Mouse (Mus musculus): ENCODE data around the gene Cyfip2.

Gene Cyfip2

DNA sequence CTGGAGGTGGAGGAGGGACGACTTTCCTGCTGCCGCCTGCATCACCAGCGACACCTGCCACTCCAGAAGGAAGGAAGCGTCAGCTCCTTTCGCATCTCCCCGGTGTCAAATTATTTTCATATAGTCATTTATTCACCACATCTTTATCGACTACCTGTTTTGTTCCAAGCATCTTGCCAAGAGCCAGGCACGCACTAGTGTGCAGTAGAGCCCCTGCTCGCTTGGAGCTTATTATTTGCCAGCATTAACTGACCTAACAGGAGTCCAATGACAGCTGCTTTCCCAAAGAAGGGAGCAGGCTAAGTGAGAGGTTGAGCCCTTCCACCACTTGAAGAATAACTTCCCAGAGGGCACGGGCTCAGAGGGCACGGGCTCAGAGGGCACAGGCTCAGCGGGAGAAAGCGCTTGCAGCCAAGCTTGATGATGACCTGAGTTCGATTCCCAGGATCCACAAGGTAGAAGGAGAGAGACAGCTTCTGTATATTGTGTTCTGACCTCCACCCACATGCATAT, at the start of gene Cyfip2:
TSS of gene Cyfip2 (minus strand) at position 337 of the 513 bp plus-strand sequence.
- DNase-seq (ENCODE audit: low spot score in 2 of 2) = no peak

DNA sequence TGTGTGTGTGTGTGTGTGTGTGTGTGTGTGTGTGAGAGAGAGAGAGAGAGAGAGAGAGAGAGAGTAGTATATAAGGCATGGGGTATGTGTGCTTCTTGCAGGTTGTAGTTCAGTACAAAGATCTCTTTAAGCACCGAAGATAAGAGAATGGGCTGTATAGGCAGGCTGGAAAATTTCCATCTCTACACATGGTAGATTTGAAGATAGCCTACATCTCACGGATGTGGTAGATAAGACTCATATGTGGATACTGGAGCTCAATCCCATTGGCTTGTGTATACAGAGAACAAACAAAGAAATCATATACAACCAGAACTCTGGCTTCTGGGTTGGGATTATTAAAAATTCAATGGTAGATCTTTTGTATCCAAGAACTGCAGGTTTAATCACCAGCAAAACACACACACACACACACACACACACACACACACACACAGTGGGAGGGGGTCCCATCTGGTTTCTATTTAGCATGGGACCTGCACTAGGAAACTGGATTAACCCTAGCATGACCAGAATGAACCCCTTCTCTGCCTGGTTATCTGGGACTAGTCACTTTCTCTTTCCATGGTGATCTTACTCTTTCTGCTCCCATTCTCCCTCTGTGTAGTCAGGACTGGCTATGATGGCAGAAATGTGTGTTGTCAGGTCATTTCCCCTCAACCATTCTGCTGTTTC, 48.5 kb upstream of the Cyfip2 start:
- DNase-seq (ENCODE audit: low spot score in 2 of 2) = no peak

DNA sequence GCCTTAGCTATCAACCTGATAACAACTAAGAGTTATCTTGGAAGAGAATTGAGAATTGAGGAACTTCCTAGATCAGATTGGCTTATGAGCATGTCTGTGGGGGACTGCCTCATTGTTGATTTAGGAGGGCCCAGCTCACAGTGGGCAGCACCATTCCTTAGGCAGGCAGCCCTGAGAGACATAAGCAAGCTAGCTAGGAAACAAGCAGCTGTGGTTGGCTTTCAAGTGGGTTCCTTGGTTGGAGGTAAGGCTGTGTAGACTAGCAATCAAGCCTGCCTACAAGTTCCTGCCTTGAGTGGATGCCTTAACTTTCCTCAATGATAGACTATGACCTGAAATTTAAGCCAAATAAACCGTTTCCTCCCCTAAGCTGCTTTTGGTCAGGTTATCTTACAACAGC, 45.7 kb upstream of the Cyfip2 start:
- DNase-seq (ENCODE audit: low spot score in 2 of 2) = no peak

DNA sequence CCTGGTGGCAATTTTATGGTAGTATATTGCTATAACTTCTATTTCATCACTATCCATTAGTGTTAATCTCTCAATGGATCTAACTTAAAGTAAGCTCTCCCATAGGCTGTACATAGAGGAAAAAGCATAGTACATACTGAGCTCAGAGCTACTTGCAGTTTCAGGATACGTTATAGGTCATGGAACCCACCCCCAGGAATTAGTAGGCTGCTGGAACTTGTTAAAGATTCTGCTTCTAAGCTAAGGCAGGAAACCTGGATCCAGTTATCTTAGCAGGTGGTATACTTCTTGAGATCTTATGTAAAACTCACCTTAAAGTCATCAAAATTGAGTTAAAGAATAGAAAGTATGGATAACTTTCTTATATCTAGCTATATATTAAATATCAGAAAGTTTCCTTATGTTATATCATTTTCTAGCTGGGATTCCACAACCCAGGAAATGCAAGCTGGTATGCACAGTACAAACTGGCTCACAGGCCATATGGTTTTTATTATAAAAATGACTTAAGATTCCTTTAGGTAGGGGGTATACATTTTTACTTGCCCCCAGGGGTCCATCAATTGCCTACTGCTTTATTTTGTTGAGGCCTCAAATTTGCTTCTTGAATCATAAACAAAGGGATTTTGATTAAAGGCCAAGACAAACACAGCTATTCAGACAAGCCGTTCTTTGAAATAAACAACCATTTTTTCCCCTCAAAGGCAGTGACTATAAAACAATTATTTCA, 37.2 kb upstream of the Cyfip2 start:
- DNase-seq (ENCODE audit: low spot score in 2 of 2) = no peak

DNA sequence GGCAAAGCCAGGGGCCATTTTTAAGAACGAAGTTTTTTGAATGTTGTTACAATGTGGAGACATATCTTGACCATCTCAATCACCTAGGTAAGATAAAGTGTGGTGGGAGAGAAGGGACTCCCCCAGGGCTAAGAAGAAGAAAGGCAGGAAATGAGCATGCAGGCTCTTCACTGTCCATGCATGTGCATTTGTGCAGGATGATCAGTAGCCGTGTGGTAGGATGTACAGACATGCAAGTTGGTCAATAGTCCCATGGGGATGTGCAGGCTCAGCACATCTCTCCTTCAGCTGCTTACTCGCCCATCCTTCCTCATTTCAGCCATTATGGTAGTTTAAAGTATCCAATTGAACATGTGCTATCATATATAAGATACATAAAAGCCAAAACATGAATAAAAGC, 35.8 kb upstream of the Cyfip2 start:
- no peak for DNase-seq (ENCODE audit: low spot score in 2 of 2)

DNA sequence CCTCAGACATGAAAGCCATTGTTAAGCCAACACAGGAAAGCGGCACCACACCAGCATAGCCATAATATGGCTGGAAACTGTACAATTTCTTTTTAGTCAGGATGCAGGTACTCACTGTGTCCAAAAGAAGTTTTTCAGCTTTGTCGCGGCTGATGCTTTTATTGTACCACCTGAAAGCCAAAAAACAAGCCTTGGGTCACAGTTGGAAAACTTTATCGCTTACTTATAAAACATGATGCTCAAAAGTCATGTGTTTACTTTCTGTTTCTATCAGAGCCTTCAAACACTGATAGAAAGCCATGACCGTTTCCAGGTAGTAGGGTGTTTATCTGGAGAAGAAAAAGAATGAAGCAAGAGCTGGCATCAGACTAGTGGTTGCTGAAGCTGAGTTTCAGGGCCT, 35.1 kb upstream of the Cyfip2 start:
- no peak for DNase-seq (ENCODE audit: low spot score in 2 of 2)

DNA sequence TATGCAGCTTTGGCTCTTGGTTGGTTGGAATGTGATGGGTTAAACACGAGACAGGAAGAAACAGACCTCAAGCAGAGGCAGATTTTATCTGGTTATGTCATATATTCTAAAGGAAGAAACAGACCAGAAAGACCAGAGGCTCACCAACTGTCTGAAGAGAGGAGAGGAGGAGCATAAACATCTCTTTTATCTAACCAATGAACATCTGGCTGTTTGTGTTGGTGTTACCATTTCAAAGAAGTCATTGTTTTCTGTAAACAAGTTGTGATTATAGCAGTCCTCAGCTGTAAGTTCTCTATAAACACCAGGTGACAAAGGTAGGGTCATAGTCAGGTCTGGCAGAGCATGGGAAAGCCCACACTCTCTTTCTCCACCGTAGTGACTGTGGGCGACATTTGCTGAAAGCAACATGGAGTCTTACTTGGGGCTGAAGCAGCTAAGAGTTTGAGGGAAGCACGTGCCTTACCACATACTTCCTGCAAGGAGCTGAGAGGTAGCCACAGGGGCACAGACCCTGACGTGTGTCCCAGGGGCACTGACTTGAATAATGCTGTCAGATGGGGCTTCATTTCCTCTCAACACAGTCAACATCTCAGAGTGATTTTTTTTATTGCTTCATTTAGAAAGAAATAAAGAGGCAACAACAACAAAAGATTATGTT, 31.4 kb upstream of the Cyfip2 start:
- no peak for DNase-seq (ENCODE audit: low spot score in 2 of 2)

DNA sequence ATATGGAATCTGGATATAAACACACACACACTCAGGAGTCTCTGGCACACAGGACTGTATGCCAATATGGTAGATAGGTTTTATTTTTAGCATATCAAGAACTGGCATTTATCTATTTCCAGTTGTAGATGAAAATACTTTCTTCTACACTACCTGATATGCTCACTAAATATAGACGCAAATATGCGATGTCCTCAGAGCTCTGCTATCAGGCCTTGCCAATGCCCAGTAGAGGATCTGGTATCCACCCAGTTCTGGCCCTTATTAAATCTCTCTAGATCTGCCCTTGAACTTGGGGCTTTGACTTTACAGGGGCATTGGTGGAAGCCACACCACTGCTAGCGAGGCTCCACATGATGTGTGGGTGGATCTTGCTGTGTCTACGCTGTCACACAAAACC, 29.3 kb upstream of the Cyfip2 start:
- DNase-seq (ENCODE audit: low spot score in 2 of 2) = no peak

DNA sequence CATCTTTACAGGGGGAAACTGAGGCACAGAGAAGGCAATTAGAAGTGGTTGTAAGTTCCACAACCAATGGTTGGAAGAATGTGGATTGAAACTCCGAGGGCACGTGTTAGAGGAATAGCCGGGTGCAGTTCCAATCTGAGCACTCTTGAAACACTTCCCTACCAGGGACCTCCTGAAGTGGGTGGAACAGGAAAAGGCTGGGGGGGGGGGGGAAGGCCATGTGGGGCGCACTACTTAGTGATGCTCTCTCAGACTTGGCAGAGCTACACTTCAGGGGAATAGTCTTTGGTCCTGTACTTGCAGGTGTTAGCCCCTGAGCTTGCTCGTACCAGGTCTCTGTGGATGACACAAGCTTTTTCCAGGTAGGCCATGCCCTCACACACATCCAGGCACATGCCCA, 23.4 kb upstream of the Cyfip2 start:
- no peak for DNase-seq (ENCODE audit: low spot score in 2 of 2)

DNA sequence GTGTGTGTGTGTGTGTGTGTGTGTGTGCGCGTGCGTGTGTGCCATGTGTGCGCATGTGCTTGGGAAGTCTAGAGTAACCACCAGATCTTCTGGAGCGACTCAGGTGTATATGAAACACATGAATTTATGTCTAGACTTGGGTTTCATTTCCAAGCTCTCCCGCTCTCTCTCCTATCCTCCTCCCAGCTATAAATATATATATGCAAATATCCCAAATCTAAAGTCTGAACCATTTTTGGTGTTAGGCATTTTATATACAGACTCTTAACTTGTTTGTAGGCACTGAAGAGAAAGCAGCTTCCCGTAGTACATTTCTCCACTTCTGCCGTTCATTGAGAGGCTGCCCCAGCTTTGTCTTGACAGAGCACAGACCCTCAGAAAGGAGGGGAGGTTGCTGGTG, 19.6 kb upstream of the Cyfip2 start:
- DNase-seq (ENCODE audit: low spot score in 2 of 2) = no peak

DNA sequence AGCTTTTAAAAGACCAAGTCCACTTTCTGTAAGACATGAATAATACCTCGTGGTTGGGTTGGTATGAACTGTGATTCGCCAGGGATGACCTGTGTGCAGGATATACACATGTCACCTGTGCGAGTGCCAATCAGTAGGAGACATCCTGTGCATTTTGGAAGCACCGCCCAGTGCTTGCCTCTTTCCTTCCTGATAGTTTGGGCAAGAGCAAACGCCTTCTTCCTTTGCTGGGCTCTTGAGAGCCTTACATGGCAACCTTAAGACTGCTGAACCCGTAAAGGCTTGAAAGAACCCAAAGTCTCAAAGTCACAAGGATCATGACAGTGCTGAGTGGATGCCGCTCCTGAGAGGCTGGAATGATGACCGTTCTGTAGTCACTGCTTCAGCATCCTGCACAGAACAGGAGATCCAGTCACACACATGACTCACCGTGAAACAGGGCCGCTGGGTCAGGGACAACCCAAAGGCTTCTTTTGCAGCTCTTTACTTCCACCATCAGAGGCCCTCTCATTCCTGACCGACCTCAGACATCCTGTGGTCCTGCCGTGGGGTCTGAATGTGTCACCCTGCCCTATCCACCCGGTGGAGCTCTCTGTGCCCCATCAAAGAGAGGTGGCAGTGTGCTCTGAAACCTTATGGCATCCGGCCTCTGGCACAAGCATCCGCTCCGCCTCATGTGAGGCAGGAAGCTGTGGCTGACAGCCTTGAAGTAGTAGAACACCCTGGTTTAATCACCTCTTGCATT, 13.8 kb upstream of the Cyfip2 start:
- DNase-seq (ENCODE audit: low spot score in 2 of 2) = no peak

DNA sequence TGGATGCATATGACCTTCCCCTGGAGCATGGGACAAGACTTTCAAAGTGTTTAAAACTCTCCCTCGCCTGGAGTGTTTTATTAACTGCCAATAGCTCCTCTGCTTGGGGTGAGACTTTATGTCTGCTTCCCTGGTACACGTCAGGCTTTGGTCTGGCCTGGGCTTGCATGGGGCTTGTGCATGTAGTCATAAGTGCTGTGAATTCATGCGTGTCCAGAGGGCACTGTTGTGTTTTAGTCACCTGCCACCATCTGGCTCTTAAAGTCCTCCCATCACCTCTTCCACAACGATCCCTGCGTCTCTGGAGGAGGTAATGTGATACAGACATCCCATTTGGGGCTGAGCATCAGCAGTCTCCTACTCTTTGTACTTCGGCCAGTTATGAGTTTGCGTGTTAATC, 8.9 kb upstream of the Cyfip2 start:
- DNase-seq (ENCODE audit: low spot score in 2 of 2) = no peak

DNA sequence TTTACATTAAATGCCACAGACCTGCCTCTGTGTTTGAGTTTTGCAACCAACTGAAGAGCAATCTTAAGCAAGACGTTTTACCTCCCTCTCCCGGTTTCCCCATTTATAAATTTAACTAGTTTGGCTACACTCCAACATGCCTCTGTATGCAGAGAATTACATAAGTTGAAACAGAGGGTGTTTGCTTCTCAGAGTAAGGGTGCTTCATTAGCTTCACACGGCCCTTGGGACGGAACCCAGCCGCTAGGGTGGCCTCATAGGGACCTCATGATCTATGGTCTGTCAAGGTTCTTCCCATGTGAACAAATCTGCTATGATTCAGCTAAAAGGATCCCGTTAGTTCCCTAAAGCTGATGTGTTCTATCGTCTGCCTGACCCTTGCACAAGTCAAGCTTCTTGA, 1.9 kb upstream of the Cyfip2 start:
- DNase-seq (ENCODE audit: low spot score in 2 of 2) = no peak

DNA sequence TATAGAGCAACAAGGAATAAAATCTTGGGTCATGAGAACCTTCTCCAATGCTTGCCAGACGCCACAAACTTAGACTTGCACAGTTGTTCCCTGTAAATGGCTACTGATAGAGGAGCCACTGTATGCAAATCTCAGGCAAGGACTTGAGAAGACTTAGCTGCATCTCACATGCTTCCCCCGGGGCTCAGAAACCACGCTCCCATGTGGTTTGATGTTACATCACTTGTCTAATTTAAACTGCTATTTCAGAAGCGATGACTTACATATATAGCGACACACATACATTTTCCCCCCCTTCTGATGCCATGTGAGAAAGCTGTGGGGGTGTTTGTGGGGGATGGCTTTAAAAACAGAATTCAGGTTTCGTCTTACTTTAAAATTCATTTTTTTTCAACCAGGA, 1.2 kb upstream of the Cyfip2 start:
- DNase-seq (ENCODE audit: low spot score in 2 of 2) = no peak

DNA sequence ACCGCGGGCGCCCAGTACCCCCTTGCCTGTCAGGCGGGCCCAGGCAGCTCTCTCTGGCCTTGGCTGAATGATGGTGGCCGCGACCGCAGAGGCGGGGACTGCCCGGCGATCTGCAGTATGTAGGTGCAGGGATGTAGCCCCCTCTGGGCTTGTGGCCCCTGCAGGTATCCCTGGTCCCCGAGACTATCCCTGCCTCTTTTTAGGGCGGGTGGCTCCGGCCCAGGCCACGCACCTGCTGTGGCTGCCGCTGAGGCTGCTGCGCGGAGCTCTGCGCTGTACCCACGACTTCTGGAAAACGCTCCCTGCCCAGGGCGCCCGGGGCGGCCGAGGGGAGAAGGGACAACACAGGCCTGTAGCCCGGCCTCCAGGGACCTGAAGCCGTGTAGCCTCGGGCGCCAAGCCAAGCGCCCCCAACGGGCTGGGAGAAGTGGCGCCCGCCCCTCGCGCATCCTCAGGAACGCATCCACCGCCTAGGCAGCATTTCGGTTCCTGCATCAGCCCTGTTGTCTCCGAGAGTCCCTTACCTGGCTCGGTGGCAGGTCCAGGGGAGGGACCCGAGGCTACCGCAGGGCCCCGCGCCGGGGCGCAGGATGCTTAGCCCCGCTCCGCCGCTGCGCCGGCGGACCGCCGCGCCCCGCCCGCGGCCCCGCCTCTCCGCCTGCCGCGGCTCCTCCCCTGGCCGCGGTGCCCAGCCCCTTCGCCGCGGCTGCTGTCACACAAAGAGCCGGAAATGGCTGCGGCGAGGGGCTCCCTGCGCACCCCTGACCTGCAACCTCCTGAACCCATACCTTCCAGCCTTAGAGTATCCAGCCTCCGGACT, 746 bp downstream of the Cyfip2 start:
- DNase-seq (ENCODE audit: low spot score in 2 of 2) = peak; percentile 57 to 85

DNA sequence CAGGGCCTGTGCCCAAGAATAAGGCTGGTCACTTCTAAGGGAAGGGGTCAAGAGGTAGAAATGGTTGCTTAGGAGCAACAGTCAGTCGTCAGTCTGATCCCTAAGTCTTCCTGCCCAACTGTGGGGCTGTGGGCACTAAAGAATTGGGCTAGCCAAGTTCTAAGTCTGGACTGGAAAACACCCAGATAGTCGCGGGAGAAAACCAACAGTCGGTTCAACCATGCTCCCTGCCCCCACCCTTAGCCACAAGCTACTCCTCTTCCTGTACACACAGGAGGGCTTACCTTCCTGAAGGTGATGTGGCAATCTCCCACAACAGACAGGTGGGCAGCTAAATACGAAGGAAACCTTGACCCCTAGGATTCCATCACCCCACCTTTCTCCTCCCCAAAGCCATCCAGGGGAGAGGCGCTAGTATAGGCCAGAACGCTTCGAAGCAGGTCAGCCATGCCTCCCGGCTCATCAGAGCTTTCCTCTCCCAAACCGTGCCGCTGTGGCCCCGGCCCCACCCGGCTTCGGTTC, 1.4 kb downstream of the Cyfip2 start:
- no peak for DNase-seq (ENCODE audit: low spot score in 2 of 2)

DNA sequence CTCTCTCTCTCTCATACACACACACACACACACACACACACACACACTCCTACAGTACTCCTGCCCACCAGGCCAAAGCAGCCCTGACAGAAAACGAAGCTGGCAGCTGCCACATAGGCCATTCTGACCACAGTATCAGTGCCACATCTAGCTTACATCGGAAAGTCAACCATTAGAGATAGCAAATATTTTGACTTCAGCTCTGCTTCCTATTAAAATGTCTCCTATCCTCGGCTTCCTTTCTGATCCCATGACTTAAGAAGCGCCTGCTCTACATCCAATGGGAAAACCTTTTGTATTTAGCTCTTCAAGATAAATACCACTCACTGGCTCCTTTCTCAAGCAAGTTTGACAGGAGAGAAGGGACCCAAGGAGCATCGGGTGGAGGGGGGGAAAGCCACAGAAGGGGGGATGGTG, 2.0 kb downstream of the Cyfip2 start:
- no peak for DNase-seq (ENCODE audit: low spot score in 2 of 2)

DNA sequence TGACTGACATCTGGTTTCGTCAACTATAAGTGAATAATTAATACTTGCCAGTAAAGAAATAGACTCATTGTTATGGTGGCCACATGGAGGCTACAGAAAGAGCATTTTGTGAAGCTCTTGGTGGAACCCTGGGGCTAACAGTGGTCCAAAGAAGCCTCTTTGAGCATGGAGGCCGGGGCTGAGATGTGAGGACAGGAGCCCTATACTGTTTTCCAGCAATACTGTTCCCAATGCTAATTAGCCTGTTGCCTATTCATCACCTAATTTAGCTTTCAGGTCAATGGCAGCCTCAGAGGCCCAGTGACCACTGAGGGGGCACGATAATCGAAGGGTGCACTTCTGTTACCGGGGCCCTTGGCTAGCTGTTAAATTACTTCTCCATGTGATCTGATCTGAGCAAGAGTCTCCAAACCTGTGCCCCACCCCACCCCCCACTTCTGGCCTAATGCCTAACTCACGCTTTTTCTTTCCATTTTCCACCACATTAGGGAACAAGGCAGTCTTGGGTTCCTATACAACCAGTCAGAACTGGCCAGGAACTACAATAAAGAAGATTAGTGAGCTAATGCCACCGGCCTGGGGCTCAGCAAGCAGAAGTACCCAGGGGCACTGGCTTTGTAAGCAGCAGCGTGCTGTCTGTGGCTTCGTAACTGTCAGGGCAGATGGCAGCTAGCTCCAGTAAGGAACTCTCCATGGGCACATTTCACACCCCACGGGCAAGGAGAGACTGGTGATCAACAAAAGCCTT, 2.7 kb downstream of the Cyfip2 start:
- no peak for DNase-seq (ENCODE audit: low spot score in 2 of 2)

DNA sequence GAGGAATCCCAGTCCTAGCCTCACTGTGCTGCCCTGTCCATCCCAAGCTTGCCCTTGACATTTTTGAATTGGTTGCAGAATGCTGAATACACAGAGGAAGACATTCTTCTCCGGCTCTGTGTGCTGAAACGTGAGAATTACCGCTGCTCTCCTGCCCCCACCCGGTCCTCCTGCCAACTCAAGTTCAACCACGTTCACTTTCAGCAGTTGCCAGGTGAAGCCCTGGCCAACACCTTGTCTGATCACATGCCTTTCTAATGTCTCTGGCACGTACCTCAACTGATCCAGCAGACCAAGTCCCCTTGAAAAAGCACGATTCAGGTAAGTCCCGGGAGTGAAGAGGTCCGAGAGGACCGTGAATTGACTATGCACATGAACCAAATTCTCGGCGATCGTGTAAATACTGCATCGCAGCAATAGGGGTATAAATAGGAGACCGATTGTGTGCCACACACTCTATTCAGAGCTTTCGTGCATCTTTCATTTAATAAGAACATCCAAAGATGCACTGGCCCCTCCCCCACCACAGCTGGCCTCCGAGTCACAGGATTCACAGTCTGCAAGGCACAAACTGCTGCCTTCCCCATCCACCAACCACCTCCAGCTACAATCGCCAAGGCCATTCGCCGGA, 3.4 kb downstream of the Cyfip2 start:
- DNase-seq (ENCODE audit: low spot score in 2 of 2) = peak in 1 of 2 experiments; percentile 37

All from spleen, postnatal 4 days (tissue).